11 mouse cellular contexts compared by ENCODE assay signal in the genomic region with DNA sequence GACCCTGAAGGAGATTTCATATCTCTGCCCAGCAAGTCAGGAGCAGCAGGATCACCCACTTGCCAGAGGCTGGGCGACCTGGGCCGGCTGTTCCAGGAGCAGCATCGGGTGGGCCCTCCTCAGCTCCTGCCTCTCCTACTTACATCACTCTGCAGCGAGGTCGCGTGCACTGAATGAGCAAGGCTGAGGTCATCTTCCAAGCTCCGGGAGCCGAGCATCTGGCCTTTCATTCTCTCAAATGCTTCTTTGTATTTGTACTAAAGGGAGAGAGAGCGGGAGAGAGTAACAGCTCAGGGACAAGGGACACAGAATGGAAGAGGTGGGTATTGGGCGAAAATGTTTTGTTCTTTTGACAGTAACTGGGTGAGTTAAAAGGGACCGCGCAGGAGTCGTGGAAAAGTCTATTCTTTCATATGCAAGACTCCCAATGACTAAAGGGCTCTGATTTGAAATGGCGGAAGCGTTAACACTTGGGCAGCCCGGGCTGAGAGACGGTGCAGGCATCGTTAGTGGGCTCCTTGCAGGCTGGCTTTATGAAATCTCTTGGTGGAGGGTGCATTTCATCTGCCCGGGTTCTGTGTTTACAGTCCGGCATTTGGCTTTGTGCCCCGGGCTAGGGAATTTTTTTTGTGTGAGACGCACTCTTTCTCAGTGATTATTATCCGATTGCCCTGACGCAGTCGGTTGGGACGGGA. TPM values are rescaled to one million over a fixed set of nuclear protein-coding genes. Genes with fewer than 3 reads are reported as not detected.
DNase-seq lines count a peak whose midpoint lies in the region; ATAC-seq lines count a peak whose summit lies in the region.
"Had no signal": no experiment of that assay in that cellular context is flagged by ENCODE, and none has a peak within 500 bp of the region (broad histone marks: within the 10 kb centered on the region; RNA-seq: fewer than 3 reads in every experiment).

No protein-coding gene starts in this region.

- no peaks in the 10 kb centered on the region for H3K36me3 ChIP-seq in embryonic facial prominence, embryonic 14.5 days (ENCODE audit: control insufficient read depth, insufficient read depth, low read length)
- H3K36me3 ChIP-seq in midbrain, embryonic 10.5 days = no peaks in the 10 kb centered on the region
- H3K36me3 ChIP-seq: embryonic facial prominence, embryonic 13.5 days had no signal

- no peak overlapping the region for H3K4me2 ChIP-seq in embryonic facial prominence, embryonic 14.5 days (ENCODE audit: low read depth, low read length)
- H3K4me2 ChIP-seq: embryonic facial prominence, embryonic 13.5 days; heart, embryonic 15.5 days had no signal

- H3K9me3 ChIP-seq in embryonic facial prominence, embryonic 14.5 days (ENCODE audit: control insufficient read depth, low read length) = no peaks in the 10 kb centered on the region
- no peaks in the 10 kb centered on the region for H3K9me3 ChIP-seq in midbrain, embryonic 10.5 days (replicated peaks)
- H3K9me3 ChIP-seq: embryonic facial prominence, embryonic 13.5 days; heart, embryonic 15.5 days had no signal

- no peaks in the 10 kb centered on the region; the same call in 1 of the 2 replicates for H3K27me3 ChIP-seq in embryonic facial prominence, embryonic 14.5 days (replicated peaks; ENCODE audit: control insufficient read depth, insufficient read depth, low read length)
- peaks cover 48% of the 10 kb centered on the region for H3K27me3 ChIP-seq in midbrain, embryonic 10.5 days (ENCODE audit: low read depth, poor library complexity, severe bottlenecking)
- H3K27me3 ChIP-seq: heart, embryonic 15.5 days had no signal

- no peak for ATAC-seq in embryonic facial prominence, embryonic 14.5 days (ENCODE audit: low read depth)

- peak overlapping the region; percentile 19; the same call in 1 of the 2 replicates for H3K9ac ChIP-seq in embryonic facial prominence, embryonic 14.5 days (ENCODE audit: low read depth, low read length)
- H3K9ac ChIP-seq: embryonic facial prominence, embryonic 13.5 days; heart, embryonic 15.5 days had no signal

- H3K4me1 ChIP-seq in embryonic facial prominence, embryonic 14.5 days (ENCODE audit: control insufficient read depth, insufficient read depth, low read length) = no peaks in the 10 kb centered on the region
- peaks cover 29% of the 10 kb centered on the region for H3K4me1 ChIP-seq in midbrain, embryonic 10.5 days
- H3K4me1 ChIP-seq: heart, embryonic 15.5 days had no signal

- peak; percentile 80 to 84 for DNase-seq in adrenal gland, adult (ENCODE audit: inconsistent age in 2 of 2, low spot score in 1 of 2)
- DNase-seq in adrenal gland, postnatal 4 days (ENCODE audit: low spot score in 2 of 2) = no peak
- peak; percentile 67 for DNase-seq in Muller cell, postnatal 12 days (ENCODE audit: inconsistent ontology term)
- peak; percentile 54 for DNase-seq in embryonic facial prominence, embryonic 14.5 days (ENCODE audit: low spot score)
- peak; percentile 69 for DNase-seq in midbrain, embryonic 10.5 days (ENCODE audit: low spot score)
- no peak for DNase-seq in spleen, postnatal 4 days (ENCODE audit: low spot score in 2 of 2)
- DNase-seq in B cell, adult 2 months = no peak
- no peak for DNase-seq in yolk sac, embryonic 10.5 days (ENCODE audit: low spot score)
- DNase-seq: right cerebral cortex, adult 18-20 months had no signal

- WGBS in embryonic facial prominence, embryonic 14.5 days = 52% methylated on average over 26 of the region's 26 CpGs
- WGBS in midbrain, embryonic 10.5 days = 45% methylated on average over 26 of the region's 26 CpGs

- H3K4me3 ChIP-seq in embryonic facial prominence, embryonic 14.5 days (ENCODE audit: low read depth, low read length) = no peak overlapping the region
- peak overlapping the region; percentile 26; the same call in 1 of the 2 replicates for H3K4me3 ChIP-seq in midbrain, embryonic 10.5 days
- H3K4me3 ChIP-seq: embryonic facial prominence, embryonic 13.5 days; heart, embryonic 15.5 days had no signal

- H3K27ac ChIP-seq in embryonic facial prominence, embryonic 14.5 days (replicated peaks; ENCODE audit: low read depth, low read length) = no peak overlapping the region
- peak overlapping the region; percentile 80 for H3K27ac ChIP-seq in midbrain, embryonic 10.5 days (replicated peaks)
- H3K27ac ChIP-seq: embryonic facial prominence, embryonic 13.5 days; heart, embryonic 15.5 days had no signal

RNA-seq across cellular contexts. Expression of a gene that starts 45.8 kb away (rescaled TPM):
- 10 to 100 TPM in 1 of 2 experiments, 1 to 10 TPM in 1; 3.7 to 12.2 TPM for total RNA-seq in adrenal gland, postnatal 4 days (2021)
- polyA plus RNA-seq in embryonic facial prominence, embryonic 14.5 days (2014; fragmentation: Nextera tagmentation; extraction: Ambion mirVana) = 6.3 and 9.6 TPM in 2 replicates
- 0.06 and 0.24 TPM in 2 replicates for polyA plus RNA-seq in midbrain, embryonic 10.5 days (2016; fragmentation: Nextera tagmentation; extraction: Ambion mirVana)

RNA-seq across cellular contexts. Expression of a gene that starts 52.9 kb away (rescaled TPM):
- total RNA-seq in adrenal gland, postnatal 4 days (2021) = 10 to 100 TPM; 22.9 to 25.0 TPM
- polyA plus RNA-seq in embryonic facial prominence, embryonic 14.5 days (2014; fragmentation: Nextera tagmentation; extraction: Ambion mirVana) = 21.5 and 21.7 TPM in 2 replicates
- 14.7 and 17.1 TPM in 2 replicates for polyA plus RNA-seq in midbrain, embryonic 10.5 days (2016; fragmentation: Nextera tagmentation; extraction: Ambion mirVana)

RNA-seq across cellular contexts. Expression of a gene that starts 57.1 kb away (rescaled TPM):
- total RNA-seq in adrenal gland, postnatal 4 days (2021) = 1 to 10 TPM; 5.4 to 9.1 TPM
- 0.26 and 0.54 TPM in 2 replicates for polyA plus RNA-seq in embryonic facial prominence, embryonic 14.5 days (2014; fragmentation: Nextera tagmentation; extraction: Ambion mirVana)
- 0.06 TPM in 1 of 2 replicates, not detected in the other for polyA plus RNA-seq in midbrain, embryonic 10.5 days (2016; fragmentation: Nextera tagmentation; extraction: Ambion mirVana)
- polyA plus RNA-seq: embryonic facial prominence, embryonic 13.5 days had no signal

Comparison
In these comparisons a context has a peak if more than half of its experiments do, and no peak if none do; other contexts are left out.
1. DNase-seq: peak in adrenal gland, adult (2 of 2), Muller cell, postnatal 12 days (single experiment), embryonic facial prominence, embryonic 14.5 days (single experiment) and midbrain, embryonic 10.5 days (single experiment); none in adrenal gland, postnatal 4 days (0 of 2), spleen, postnatal 4 days (0 of 2), B cell, adult 2 months (0 of 2) and yolk sac, embryonic 10.5 days (single experiment).